Mouse (Mus musculus): ENCODE measurements around the gene Ephx1.

DNA sequence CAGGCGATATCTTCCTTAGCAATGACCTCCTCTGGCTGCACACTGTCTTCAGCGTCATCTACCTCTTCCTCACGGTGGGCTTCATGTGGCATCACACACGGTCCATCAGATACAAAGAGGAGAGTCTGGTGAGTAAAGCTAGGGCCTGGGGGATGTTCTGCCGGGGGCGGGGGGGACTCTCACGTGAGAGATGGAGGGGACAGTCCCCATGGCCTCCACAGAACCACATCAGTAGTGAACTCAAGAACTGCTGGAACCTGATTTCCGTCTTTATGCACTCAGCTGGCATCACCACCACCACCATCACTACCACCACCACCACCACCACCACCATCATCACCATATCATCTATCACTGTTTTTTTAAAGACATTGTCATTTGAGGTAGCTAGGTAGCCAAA lies 64.3 kb downstream of the Ephx1 start:
- TF ChIP-seq EP300 (IDR thresholded peaks at IDR 0.05; ENCODE audit: low read depth) (no peak), CTCF (IDR thresholded peaks at IDR 0.05; ENCODE audit: low read depth) (no peak)
